Mouse (Mus musculus) frontal cortex, adult 2 months (tissue): ENCODE measurements around the gene Lin7b. TPM values are rescaled to one million over a fixed set of nuclear protein-coding genes. Genes with fewer than 3 reads are reported as not detected.
"Not testable (repeated sequence)": the region's sequence is repeated elsewhere in the genome, so short reads cannot be mapped to it uniquely, and the experiment has no call there.

Experiments used
- DNase-seq, 2 experiments: peaks; one replicate each; pipeline ENCODE4 v3.0.0; 2022; ENCODE audit warnings: low spot score in 1 of 2; ENCODE audit errors: extremely low spot score in 1 of 2
- polyA plus RNA-seq: library from polyadenylated mRNA; depleted of rRNA; stranded (reverse); fragments of >200 nt; gene quantifications from 2 replicates; pipeline ENCODE4 v1.2.3, GENCODE M21; 2012

Gene Lin7b
- polyA plus RNA-seq, 1 experiment: 241 TPM

GRCm38 (mm10) chr7:45396337-45396775, 26.0 kb upstream of the Lin7b start:
- not testable (repeated sequence) for DNase-seq

- peak; percentile 100 for DNase-seq
Observed at GRCm38 (mm10) chr7:45395578-45396336, 25.4 kb upstream of the Lin7b start, which contains the start of gene Snrnp70. Gene Snrnp70, minus strand, starts transcription at chr7:45395742.

GRCm38 (mm10) chr7:45395129-45395541, 24.8 kb upstream of the Lin7b start:
- DNase-seq: no peak

GRCm38 (mm10) chr7:45386077-45386476, 15.7 kb upstream of the Lin7b start:
- DNase-seq: no peak

- no peak for DNase-seq
Observed at GRCm38 (mm10) chr7:45376057-45376456, 5.7 kb upstream of the Lin7b start.

- no peak for DNase-seq
Observed at GRCm38 (mm10) chr7:45374620-45375019, 4.2 kb upstream of the Lin7b start.

- DNase-seq: no peak
Observed at GRCm38 (mm10) chr7:45372371-45372770, 2.0 kb upstream of the Lin7b start.

- peak in 1 of 2 experiments; percentile 42 for DNase-seq
Observed at GRCm38 (mm10) chr7:45369836-45370474, 428 bp downstream of the Lin7b start.

- DNase-seq: no peak
Observed at GRCm38 (mm10) chr7:45369022-45369745, 1.2 kb downstream of the Lin7b start.

GRCm38 (mm10) chr7:45368178-45368577, 2.2 kb downstream of the Lin7b start:
- DNase-seq: no peak

GRCm38 (mm10) chr7:45367020-45367880, 3.1 kb downstream of the Lin7b start:
- DNase-seq: peak; percentile 97 to 99

- DNase-seq: no peak
Observed at GRCm38 (mm10) chr7:45366652-45367019, 3.7 kb downstream of the Lin7b start, which contains the start of gene Ppfia3. Gene Ppfia3, minus strand, starts transcription at chr7:45367019.

GRCm38 (mm10) chr7:45365742-45366651, 4.4 kb downstream of the Lin7b start:
- DNase-seq: no peak

GRCm38 (mm10) chr7:45363983-45364382, 6.4 kb downstream of the Lin7b start:
- DNase-seq: no peak

GRCm38 (mm10) chr7:45362801-45363200, 7.6 kb downstream of the Lin7b start:
- DNase-seq: peak in 1 of 2 experiments; percentile 51

GRCm38 (mm10) chr7:45361243-45361804, 9.1 kb downstream of the Lin7b start:
- DNase-seq: peak in 1 of 2 experiments; percentile 85

GRCm38 (mm10) chr7:45360404-45361125, 9.8 kb downstream of the Lin7b start:
- DNase-seq: peak in 1 of 2 experiments; percentile 55

- not testable (repeated sequence) for DNase-seq
Observed at GRCm38 (mm10) chr7:45359081-45359480, 11.3 kb downstream of the Lin7b start.
